Mouse (Mus musculus): ENCODE data around the gene Zbtb20. TPM values are rescaled to one million over a fixed set of nuclear protein-coding genes. Genes with fewer than 3 reads are reported as not detected.
A peak's percentile ranks its signal among the peaks of the same experiment; 100 is the strongest.

Zbtb20 gene
- polyA plus RNA-seq, 1 experiment from 2014 or later, result 22.8 TPM

DNA sequence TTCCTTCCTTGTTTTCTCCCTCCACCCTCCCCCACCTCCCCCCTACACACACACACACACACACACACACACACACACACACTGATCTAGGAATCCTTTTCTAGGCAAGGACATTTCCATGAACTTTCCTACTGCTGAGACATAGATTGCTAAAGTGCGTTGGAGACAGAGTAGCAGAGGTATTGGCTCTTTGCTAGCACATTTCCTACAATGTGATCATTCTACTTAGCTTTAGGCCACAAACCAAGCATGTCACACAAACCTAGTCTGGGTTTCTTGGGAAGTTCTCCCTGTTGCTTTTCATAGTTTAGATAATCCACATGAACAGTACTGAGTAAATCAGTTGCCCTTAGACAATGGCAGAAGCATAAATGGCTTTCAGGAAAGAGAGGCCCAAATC, 457.6 kb downstream of the Zbtb20 start:
- Histone ChIP-seq H3K4me2 (replicated peaks) (no peak overlapping the region), H3K27me3 (no peaks in the 10 kb centered on the region), H3K9ac (no peak overlapping the region), H3K4me1 (peaks cover 18% of the 10 kb centered on the region), H3K36me3 (no peaks in the 10 kb centered on the region), H3K27ac (no peak overlapping the region), H3K9me3 (no peaks in the 10 kb centered on the region), H3K4me3 (no peak overlapping the region)
- 96% methylated on average over 1 of the region's 1 CpGs for WGBS
- no peak for ATAC-seq (ENCODE audit: low FRiP score, low read depth)

GRCm38 (mm10) chr16:43334411-43335150, 458.9 kb downstream of the Zbtb20 start:
- peak; percentile 79 for ATAC-seq (ENCODE audit: low FRiP score, low read depth)
- H3K27ac ChIP-seq, result no peak overlapping the region; the same call in 1 of the 2 replicates
- no peaks in the 10 kb centered on the region for H3K9me3 ChIP-seq
- peaks cover 18% of the 10 kb centered on the region for H3K4me1 ChIP-seq
- no peak overlapping the region for H3K9ac ChIP-seq
- no peaks in the 10 kb centered on the region for H3K27me3 ChIP-seq
- 0 out of 2 replicates have a peak overlapping the region, but pooled peaks have one; percentile 14 for H3K4me2 ChIP-seq (replicated peaks)
- 38% methylated on average over 11 of the region's 11 CpGs for WGBS
- no peak overlapping the region for H3K4me3 ChIP-seq
- H3K36me3 ChIP-seq, result no peaks in the 10 kb centered on the region

- no peak overlapping the region for H3K4me3 ChIP-seq
- ATAC-seq (ENCODE audit: low FRiP score, low read depth), result no peak
- peaks cover 18% of the 10 kb centered on the region for H3K4me1 ChIP-seq
- H3K4me2 ChIP-seq (replicated peaks), result no peak overlapping the region
- no peak overlapping the region for H3K9ac ChIP-seq
- H3K27ac ChIP-seq, result no peak overlapping the region
- H3K36me3 ChIP-seq, result no peaks in the 10 kb centered on the region
- no peaks in the 10 kb centered on the region for H3K27me3 ChIP-seq
- WGBS, result 66% methylated on average over 8 of the region's 8 CpGs
- H3K9me3 ChIP-seq, result no peaks in the 10 kb centered on the region
Measured at GRCm38 (mm10) chr16:43335151-43335823, 459.6 kb downstream of the Zbtb20 start.

DNA sequence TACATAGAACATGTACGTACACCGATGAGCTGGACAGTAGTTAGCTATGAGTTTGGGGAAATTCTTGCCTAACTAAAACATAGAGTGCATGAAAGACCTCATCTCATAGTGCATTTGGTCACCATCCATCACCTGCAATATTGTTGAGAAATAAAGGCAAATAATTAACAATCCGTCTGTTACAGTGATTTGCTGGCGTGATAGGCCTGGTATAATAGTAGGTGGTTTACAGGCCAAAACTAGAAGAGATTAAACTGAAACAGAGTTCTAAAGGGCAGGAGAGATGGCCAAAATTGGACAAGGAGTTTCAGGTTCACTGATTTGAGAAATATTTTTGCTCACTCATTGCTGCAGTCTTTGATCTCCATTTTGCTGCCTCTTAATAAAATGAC, 460.1 kb downstream of the Zbtb20 start:
- Histone ChIP-seq H3K9ac (no peak overlapping the region), H3K4me2 (replicated peaks) (no peak overlapping the region), H3K27me3 (no peaks in the 10 kb centered on the region), H3K9me3 (no peaks in the 10 kb centered on the region), H3K36me3 (no peaks in the 10 kb centered on the region), H3K4me3 (no peak overlapping the region), H3K4me1 (peaks cover 18% of the 10 kb centered on the region), H3K27ac (no peak overlapping the region)
- no peak for ATAC-seq (ENCODE audit: low FRiP score, low read depth)
- WGBS, result 89% methylated on average over 4 of the region's 4 CpGs

GRCm38 (mm10) chr16:43340712-43341111, 465.0 kb downstream of the Zbtb20 start:
- Histone ChIP-seq H3K36me3 (no peaks in the 10 kb centered on the region), H3K9ac (no peak overlapping the region), H3K27me3 (no peaks in the 10 kb centered on the region), H3K4me1 (0 out of 2 replicates have a peak, but pooled peaks cover under 1% of the 10 kb centered on the region), H3K9me3 (no peaks in the 10 kb centered on the region), H3K27ac (no peak overlapping the region), H3K4me3 (no peak overlapping the region), H3K4me2 (replicated peaks) (no peak overlapping the region)
- 82% methylated on average over 4 of the region's 4 CpGs for WGBS
- ATAC-seq (ENCODE audit: low FRiP score, low read depth), result no peak

DNA sequence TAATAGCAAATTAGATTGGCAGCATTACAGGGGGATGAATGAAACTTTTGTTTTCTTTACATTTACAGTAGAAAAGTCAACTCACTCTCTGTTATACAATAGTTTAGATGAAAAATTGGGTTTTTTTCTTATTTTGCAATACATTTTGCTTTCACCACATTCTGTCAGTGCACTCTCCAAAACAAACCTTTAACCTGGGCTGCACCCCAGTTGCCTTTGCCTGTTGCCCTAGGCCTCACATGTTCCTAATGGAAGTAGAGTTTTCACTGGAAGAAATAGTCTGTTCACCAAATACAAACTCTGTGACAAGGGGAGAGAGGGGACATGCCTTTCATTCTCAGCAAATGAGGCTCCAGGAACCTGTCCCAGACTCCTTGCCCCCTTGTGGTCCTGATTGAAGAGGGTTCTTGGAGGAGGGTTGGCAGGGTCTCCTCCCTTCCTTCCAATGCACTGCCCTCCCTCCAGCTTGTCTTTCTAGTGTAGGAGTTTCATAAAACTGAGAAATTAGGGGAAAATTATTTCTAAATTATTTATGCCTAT, 466.3 kb downstream of the Zbtb20 start:
- H3K27ac ChIP-seq, result no peak overlapping the region
- no peaks in the 10 kb centered on the region for H3K9me3 ChIP-seq
- ATAC-seq (ENCODE audit: low FRiP score, low read depth), result no peak
- H3K27me3 ChIP-seq, result no peaks in the 10 kb centered on the region
- H3K36me3 ChIP-seq, result no peaks in the 10 kb centered on the region
- H3K4me2 ChIP-seq (replicated peaks), result no peak overlapping the region
- no peak overlapping the region for H3K9ac ChIP-seq
- H3K4me1 ChIP-seq, result no peaks in the 10 kb centered on the region
- no peak overlapping the region for H3K4me3 ChIP-seq

- Histone ChIP-seq H3K4me1 (no peaks in the 10 kb centered on the region), H3K9me3 (no peaks in the 10 kb centered on the region), H3K4me2 (replicated peaks) (no peak overlapping the region), H3K9ac (no peak overlapping the region), H3K27me3 (no peaks in the 10 kb centered on the region), H3K36me3 (no peaks in the 10 kb centered on the region), H3K27ac (no peak overlapping the region), H3K4me3 (no peak overlapping the region)
- ATAC-seq (ENCODE audit: low FRiP score, low read depth), result no peak
Measured at GRCm38 (mm10) chr16:43346094-43346493, 470.4 kb downstream of the Zbtb20 start.

- Histone ChIP-seq H3K4me3 (no peak overlapping the region), H3K36me3 (no peaks in the 10 kb centered on the region), H3K9ac (no peak overlapping the region), H3K9me3 (no peaks in the 10 kb centered on the region), H3K4me2 (replicated peaks) (no peak overlapping the region), H3K4me1 (peaks cover 13% of the 10 kb centered on the region), H3K27me3 (no peaks in the 10 kb centered on the region), H3K27ac (no peak overlapping the region)
- WGBS, result 44% methylated on average over 9 of the region's 9 CpGs
- no peak; the same call in 1 of the 2 replicates for ATAC-seq (ENCODE audit: low FRiP score, low read depth)
Measured at GRCm38 (mm10) chr16:43355776-43356645, 480.3 kb downstream of the Zbtb20 start.

- no peak overlapping the region for H3K9ac ChIP-seq
- ATAC-seq (ENCODE audit: low FRiP score, low read depth), result no peak
- no peaks in the 10 kb centered on the region for H3K36me3 ChIP-seq
- H3K4me2 ChIP-seq (replicated peaks), result no peak overlapping the region
- no peaks in the 10 kb centered on the region for H3K9me3 ChIP-seq
- WGBS, result 75% methylated on average over 3 of the region's 3 CpGs
- no peak overlapping the region for H3K27ac ChIP-seq
- H3K4me3 ChIP-seq, result no peak overlapping the region
- no peaks in the 10 kb centered on the region for H3K27me3 ChIP-seq
- H3K4me1 ChIP-seq, result peaks cover 27% of the 10 kb centered on the region
Measured at GRCm38 (mm10) chr16:43359546-43359945, 483.9 kb downstream of the Zbtb20 start.

DNA sequence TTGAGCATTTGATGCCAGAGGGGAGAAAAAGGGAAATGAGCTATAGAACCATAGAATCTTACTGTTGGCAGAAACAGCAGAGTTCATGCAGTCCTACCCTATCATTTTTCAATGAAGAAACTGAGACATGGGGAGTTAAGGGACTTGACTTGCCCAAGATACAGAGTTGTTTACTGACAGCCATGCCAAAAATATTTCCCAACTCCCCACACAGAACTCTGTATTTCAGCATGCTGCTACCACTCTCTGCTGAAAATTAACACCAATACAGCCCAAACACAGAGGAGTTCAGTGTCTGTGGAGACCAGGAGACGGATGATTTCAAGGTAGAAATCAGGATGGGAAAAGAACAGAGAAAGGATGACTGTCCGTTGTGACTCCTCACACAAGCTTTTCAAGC, 484.4 kb downstream of the Zbtb20 start:
- H3K4me3 ChIP-seq, result no peak overlapping the region
- no peak overlapping the region for H3K9ac ChIP-seq
- no peaks in the 10 kb centered on the region for H3K9me3 ChIP-seq
- H3K27ac ChIP-seq, result no peak overlapping the region
- H3K4me1 ChIP-seq, result peaks cover 27% of the 10 kb centered on the region
- ATAC-seq (ENCODE audit: low FRiP score, low read depth), result no peak
- H3K36me3 ChIP-seq, result no peaks in the 10 kb centered on the region
- no peaks in the 10 kb centered on the region for H3K27me3 ChIP-seq
- no peak overlapping the region for H3K4me2 ChIP-seq (replicated peaks)
- WGBS, result 88% methylated on average over 2 of the region's 2 CpGs

DNA sequence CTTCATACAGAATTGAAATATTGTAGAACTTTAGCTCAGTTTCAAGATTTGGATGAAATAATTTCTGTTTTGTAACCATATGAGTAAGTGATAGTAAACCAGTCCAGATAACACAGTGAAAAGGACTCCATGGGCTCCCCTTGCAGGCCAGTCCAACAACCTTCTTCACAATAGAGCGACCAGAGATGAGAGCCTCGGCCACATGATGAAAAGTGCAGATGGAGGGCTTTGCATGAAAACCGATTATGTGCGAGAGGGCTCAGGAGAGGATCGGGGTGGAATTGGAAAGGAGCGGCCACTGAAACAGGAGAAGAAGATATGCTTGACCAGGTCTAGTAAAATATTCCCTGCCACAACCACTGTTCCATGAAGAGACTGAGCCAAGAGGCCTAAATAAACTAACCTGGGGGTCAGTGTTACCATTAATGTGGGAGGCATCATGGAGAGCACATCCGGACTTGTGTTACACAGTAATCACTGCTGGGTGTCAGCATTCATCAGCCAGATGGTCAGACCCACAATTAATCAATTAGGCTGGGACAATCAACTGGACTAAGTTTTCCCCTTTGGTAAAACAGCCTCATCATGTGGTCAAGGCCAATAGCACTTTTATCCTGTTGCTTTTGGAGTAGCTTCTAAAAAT, 485.3 kb downstream of the Zbtb20 start:
- H3K9me3 ChIP-seq, result no peaks in the 10 kb centered on the region
- no peaks in the 10 kb centered on the region for H3K36me3 ChIP-seq
- H3K4me3 ChIP-seq, result no peak overlapping the region
- H3K4me2 ChIP-seq (replicated peaks), result no peak overlapping the region
- H3K4me1 ChIP-seq, result peaks cover 19% of the 10 kb centered on the region
- H3K9ac ChIP-seq, result no peak overlapping the region
- 79% methylated on average over 7 of the region's 7 CpGs for WGBS
- H3K27me3 ChIP-seq, result no peaks in the 10 kb centered on the region
- no peak overlapping the region for H3K27ac ChIP-seq
- no peak for ATAC-seq (ENCODE audit: low FRiP score, low read depth)

Data from limb, embryonic 13.5 days (tissue).